Mouse (Mus musculus) limb, embryonic 15.5 days (tissue): ENCODE measurements around the gene Tbxas1. TPM values are rescaled to one million over a fixed set of nuclear protein-coding genes. Genes with fewer than 3 reads are reported as not detected.

Source experiments
- ATAC-seq: fragments of 200-750 bp; cut with Nextera tagmentation; 2 replicates; pipeline ENCODE4 v1.8.0; 2017; ENCODE audit warnings: low read depth, moderate TSS enrichment; ENCODE audit not compliant: insufficient number of reproducible peaks, low FRiP score, low TSS enrichment
- H3K27ac ChIP-seq: fragments of 300-500 bp; sonication (generic); 2 replicates; pipeline ENCODE4 v1.5.1; 2015; ENCODE audit warnings: moderate library complexity, mild to moderate bottlenecking, inconsistent platforms
- H3K27me3 ChIP-seq: fragments of 300-500 bp; sonication (generic); 2 replicates; pipeline ENCODE4 v1.6.1; 2015; ENCODE audit warnings: inconsistent platforms
- H3K36me3 ChIP-seq: fragments of 300-500 bp; sonication (generic); 2 replicates; pipeline ENCODE4 v1.6.1; 2015; ENCODE audit warnings: inconsistent platforms
- H3K4me1 ChIP-seq: fragments of 300-500 bp; sonication (generic); 2 replicates; pipeline ENCODE4 v1.6.1; 2015; ENCODE audit warnings: inconsistent platforms
- H3K4me2 ChIP-seq: fragments of 300-500 bp; sonication (generic); 2 replicates; pipeline ENCODE4 v1.6.1; 2015; ENCODE audit warnings: mild to moderate bottlenecking, inconsistent platforms
- H3K4me3 ChIP-seq: fragments of 300-500 bp; sonication (generic); 2 replicates; pipeline ENCODE4 v1.5.1; 2015; ENCODE audit warnings: mild to moderate bottlenecking, inconsistent platforms
- H3K9ac ChIP-seq: fragments of 300-500 bp; sonication (generic); 2 replicates; pipeline ENCODE4 v1.6.1; 2015; ENCODE audit warnings: inconsistent platforms
- H3K9me3 ChIP-seq: fragments of 300-500 bp; sonication (generic); 2 replicates; pipeline ENCODE4 v1.6.1; 2016; ENCODE audit warnings: inconsistent platforms
- WGBS: fragments of 180-500 bp; shearing (Covaris S2); methylation state at CpG from one replicate; pipeline ENCODE4 v1.1.7; 2015; 5-methylcytosine and 5-hydroxymethylcytosine counted together
- polyA plus RNA-seq: library from polyadenylated mRNA; unstranded; fragments of >200 nt; fragmentation: Nextera tagmentation; extraction: Ambion mirVana; gene quantifications from 2 replicates; pipeline ENCODE4 v1.2.1, GENCODE M21; 2015

The Tbxas1 gene
- polyA plus RNA-seq, 1 experiment from 2014 or later, result 3.2 TPM

DNA sequence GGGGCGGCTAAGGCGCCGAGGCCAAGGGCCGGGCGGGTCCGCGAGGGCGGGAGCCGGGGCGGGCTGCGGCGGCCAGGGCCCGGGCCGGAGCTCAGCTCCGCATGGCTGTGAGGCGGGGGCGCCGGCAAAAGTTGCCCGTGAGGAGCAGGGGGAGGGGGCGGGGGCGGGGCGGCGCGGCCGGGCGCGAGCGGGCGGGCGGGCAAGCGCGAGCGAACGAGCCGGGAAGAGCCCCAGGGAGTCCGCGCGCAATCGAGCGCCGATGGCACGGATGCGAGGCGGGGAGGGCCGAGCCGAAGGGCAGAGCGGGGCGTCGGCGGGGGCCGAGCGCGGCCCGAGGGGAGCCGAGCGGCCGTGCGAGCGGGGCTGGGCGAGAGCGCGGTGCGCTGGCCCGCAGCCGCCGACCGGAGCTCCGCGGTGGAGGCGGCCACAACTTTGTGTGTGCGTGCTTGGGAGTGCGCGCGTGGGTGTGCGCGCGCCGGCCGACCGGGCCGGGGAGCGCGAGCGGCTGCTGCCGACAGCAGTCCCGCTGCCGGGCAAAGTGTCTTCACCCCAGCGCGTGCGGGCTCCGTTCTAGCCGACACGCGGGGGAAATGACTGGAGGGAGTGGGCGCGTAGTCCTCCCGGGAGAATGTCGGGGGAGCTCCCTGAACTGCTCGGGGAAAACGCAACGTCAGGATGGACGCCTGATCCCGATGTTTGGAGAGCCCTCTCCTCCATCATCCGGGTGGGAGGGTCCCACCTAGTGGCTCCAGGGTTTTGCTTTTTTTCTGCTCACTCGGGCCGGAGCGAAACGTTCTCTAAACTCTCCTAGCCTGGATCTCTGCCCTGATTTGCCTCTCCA is 1.1 kb downstream of the Tbxas1 start, which contains the start of gene Hipk2:
Gene Hipk2, minus strand, starts transcription at position 95 of the 841 bp plus-strand sequence.
- under 1% methylated on average over 87 of the region's 108 CpGs for WGBS
- Histone ChIP-seq H3K36me3 (no peaks in the 10 kb centered on the region), H3K27me3 (no peaks in the 10 kb centered on the region), H3K4me1 (peaks cover 12% of the 10 kb centered on the region), H3K9me3 (no peaks in the 10 kb centered on the region), H3K4me3 (peak within 1 kb of the TSS; percentile 98), H3K27ac (peak within 1 kb of the TSS; percentile 95), H3K9ac (peak within 1 kb of the TSS; percentile 96), H3K4me2 (peak within 1 kb of the TSS; percentile 72)
- peak; percentile 90 for ATAC-seq

DNA sequence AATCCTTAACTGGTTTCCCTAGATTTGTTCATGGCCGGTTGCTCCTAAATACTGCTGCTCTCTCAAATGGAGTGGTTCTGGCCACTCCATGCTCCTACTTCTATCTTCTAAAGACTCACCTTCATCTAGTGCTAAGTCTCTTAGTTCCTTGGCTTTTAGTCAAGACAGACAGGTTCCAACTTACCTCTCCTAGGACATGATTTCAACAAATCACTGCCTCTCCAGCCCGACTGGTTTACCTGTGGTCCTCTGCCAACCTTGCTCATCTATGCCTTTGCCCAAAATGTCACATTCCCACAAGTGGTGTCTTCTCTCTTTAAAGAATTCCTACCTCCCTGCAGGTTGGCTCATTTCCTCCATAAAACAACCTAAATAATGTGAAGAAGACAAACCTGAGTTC is 2.5 kb downstream of the Tbxas1 start:
- H3K36me3 ChIP-seq, result no peaks in the 10 kb centered on the region
- H3K4me3 ChIP-seq, result no peak overlapping the region
- no peak overlapping the region for H3K4me2 ChIP-seq
- no peak for ATAC-seq
- no peak overlapping the region for H3K9ac ChIP-seq
- H3K9me3 ChIP-seq, result no peaks in the 10 kb centered on the region
- 77% methylated on average over 2 of the region's 2 CpGs for WGBS
- H3K27ac ChIP-seq, result no peak overlapping the region
- peaks cover 16% of the 10 kb centered on the region for H3K4me1 ChIP-seq
- no peaks in the 10 kb centered on the region for H3K27me3 ChIP-seq

DNA sequence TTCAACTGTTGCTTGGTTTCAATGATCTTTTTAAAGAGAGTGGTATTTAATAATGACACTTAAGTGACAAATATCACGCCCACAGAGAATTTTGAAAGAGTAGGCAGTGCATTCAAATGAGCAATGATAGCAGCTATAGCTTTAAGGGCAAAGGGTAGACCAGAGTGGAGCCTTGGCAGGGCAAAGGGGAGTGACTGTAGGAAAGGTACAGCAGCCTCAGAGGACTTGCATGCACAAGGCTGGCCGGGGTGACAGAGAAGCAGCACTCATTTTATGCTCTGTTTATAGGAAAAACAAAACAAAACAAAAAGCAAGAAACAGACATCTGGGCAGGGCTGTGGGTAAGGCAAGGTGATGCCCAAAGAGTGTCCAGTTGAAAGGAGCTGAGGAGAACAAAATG is 6.3 kb downstream of the Tbxas1 start:
- 58% methylated on average over 2 of the region's 2 CpGs for WGBS
- H3K27ac ChIP-seq, result no peak overlapping the region
- ATAC-seq, result no peak

DNA sequence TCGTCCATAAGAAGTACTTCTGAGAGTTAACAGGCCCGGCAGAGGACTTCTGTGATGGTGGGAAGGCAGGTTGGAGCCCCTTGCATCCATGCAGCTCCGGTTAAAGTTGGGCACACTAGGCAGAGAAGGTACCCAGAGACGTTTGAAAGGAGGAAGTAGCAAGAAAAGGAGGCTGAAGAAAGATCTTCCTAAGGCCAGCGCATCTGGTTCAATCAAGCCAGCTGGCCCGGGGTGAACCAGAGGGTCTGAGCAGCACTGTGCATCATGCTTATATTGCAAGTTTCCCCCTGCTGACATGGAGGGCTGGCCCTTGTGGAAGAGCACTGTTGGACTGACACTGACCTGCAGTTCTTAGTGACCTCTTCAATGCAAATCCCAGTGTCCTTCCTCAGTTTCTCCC is 6.8 kb downstream of the Tbxas1 start:
- Histone ChIP-seq H3K4me3 (no peak overlapping the region), H3K4me2 (no peak overlapping the region), H3K9me3 (no peaks in the 10 kb centered on the region), H3K27ac (no peak overlapping the region), H3K27me3 (no peaks in the 10 kb centered on the region), H3K9ac (no peak overlapping the region), H3K36me3 (no peaks in the 10 kb centered on the region), H3K4me1 (peaks cover 22% of the 10 kb centered on the region)
- ATAC-seq, result no peak
- 59% methylated on average over 6 of the region's 6 CpGs for WGBS

More for the DNA sequence above, 6.3 kb downstream of the Tbxas1 start:
- Histone ChIP-seq H3K4me2 (no peak overlapping the region), H3K9me3 (no peaks in the 10 kb centered on the region), H3K4me3 (no peak overlapping the region), H3K36me3 (no peaks in the 10 kb centered on the region), H3K9ac (no peak overlapping the region), H3K27me3 (no peaks in the 10 kb centered on the region), H3K4me1 (peaks cover 22% of the 10 kb centered on the region)

DNA sequence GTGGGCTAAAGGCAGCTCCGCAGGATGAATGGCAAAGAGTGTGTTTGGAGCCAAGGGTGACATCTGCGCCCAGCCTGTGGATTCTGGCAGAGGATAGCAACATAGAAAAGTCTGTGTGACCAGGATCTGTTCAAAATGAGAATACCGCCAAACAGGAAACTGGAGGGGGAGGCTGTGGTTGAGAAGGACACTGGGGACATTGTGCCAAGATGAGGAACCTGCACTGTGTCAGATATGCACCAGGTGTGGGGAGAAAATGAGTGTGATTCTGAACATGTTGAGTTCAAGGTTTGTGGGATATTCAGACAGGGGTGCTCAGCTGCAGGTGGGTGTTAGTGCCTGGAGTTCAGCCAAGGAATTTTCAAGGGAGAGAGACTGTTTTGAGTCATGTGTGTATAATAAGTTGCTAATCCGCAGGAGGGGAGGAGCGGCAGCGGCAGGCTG is 7.5 kb downstream of the Tbxas1 start:
- H3K27ac ChIP-seq, result no peak overlapping the region
- no peak for ATAC-seq

DNA sequence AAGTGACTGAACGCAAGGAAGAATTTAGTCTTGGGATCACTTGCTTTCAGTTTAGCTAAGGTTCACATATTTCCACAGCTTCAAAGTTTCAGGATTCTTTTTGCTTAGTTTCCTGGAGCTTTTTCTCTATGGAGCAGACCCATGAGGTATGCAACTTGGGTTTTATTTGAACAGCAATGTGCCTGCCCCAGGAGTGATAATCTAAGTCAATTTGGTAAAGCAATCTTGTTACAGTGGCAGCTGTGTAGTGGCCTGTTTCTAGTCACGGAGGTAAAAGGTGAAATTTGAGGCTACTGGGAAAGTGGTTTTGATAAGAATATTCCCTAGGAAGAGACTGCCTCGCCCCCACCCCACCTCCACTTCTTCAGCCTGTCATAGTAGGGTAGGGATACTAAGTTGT is 9.3 kb downstream of the Tbxas1 start:
- ATAC-seq, result no peak

More for the DNA sequence above, 7.5 kb downstream of the Tbxas1 start:
- no peaks in the 10 kb centered on the region for H3K36me3 ChIP-seq
- no peaks in the 10 kb centered on the region for H3K27me3 ChIP-seq
- H3K9me3 ChIP-seq, result no peaks in the 10 kb centered on the region
- H3K4me1 ChIP-seq, result peaks cover 17% of the 10 kb centered on the region
- WGBS, result 27% methylated on average over 6 of the region's 6 CpGs
- no peak overlapping the region for H3K4me3 ChIP-seq
- no peak overlapping the region for H3K9ac ChIP-seq
- H3K4me2 ChIP-seq, result no peak overlapping the region

DNA sequence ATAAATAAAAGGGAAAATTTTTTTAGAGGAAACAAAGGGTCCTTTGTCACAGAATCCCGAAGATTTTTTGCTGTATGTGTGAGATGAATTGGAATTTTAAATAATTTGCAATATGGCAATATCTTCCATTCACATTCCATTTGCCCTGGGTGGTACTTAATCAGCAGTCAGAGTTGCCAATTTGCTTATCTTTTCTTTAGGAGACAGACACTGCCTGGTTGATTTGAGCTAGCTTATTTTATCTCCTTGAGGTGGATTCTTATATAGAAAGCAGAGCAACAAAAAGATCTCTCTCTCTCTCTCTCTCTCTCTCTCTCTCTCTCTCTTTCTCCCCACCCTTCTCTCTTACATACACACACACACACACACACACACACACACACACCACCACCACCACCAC is 9.9 kb downstream of the Tbxas1 start:
- WGBS, result 76% methylated on average over 1 of the region's 1 CpGs
- Histone ChIP-seq H3K27me3 (no peaks in the 10 kb centered on the region), H3K4me1 (peaks cover 17% of the 10 kb centered on the region), H3K36me3 (no peaks in the 10 kb centered on the region), H3K4me2 (no peak overlapping the region), H3K9ac (no peak overlapping the region), H3K4me3 (no peak overlapping the region), H3K27ac (no peak overlapping the region), H3K9me3 (no peaks in the 10 kb centered on the region)
- ATAC-seq, result no peak

More for the DNA sequence above, 9.3 kb downstream of the Tbxas1 start:
- WGBS, result 68% methylated on average over 3 of the region's 3 CpGs
- Histone ChIP-seq H3K27me3 (no peaks in the 10 kb centered on the region), H3K36me3 (no peaks in the 10 kb centered on the region), H3K4me1 (peaks cover 17% of the 10 kb centered on the region), H3K27ac (no peak overlapping the region), H3K9me3 (no peaks in the 10 kb centered on the region), H3K9ac (no peak overlapping the region), H3K4me3 (no peak overlapping the region), H3K4me2 (no peak overlapping the region)

DNA sequence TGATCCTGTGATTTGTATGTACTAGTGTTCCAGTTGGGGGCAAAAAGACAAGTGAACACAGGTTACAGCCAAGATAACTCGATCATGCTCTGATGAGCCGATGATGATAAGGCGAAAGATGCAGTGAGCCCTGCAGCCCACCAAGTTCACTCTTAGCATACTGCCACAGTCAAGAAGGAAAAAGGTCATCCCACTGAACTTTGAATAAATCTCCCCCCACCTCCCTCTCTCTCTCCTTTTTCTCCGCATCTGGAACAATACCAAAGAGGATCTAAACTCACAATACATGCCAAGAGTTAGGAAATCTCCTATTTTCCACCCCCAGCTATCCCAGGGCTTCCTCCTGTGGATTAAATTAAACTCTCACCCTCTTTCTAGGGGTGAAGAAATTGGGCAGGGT is 12.2 kb downstream of the Tbxas1 start:
- Histone ChIP-seq H3K27ac (no peak overlapping the region), H3K9me3 (no peaks in the 10 kb centered on the region), H3K4me1 (peaks cover 15% of the 10 kb centered on the region), H3K36me3 (no peaks in the 10 kb centered on the region), H3K9ac (no peak overlapping the region), H3K4me2 (no peak overlapping the region), H3K4me3 (no peak overlapping the region), H3K27me3 (no peaks in the 10 kb centered on the region)
- ATAC-seq, result no peak
- 87% methylated on average over 4 of the region's 4 CpGs for WGBS

DNA sequence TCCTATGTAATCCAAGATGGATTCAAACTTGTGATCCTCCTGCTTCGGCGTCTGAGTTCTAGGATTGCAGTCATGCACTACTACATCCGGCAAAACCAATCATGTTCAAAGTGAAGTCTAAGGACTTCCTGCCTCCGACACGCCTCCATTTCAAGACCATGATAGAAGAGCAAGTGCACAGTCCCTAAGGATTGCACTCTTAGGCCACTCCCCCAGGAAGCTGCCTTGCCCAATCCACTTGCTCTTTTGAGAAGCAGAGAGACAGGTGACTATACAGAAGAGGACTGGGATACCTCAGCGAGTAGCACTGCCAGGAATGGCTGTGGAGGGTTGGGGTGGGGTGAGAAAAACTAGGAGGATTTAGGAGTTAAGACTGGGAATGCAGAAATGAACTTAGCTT is 14.0 kb downstream of the Tbxas1 start:
- no peak overlapping the region for H3K4me2 ChIP-seq
- no peak overlapping the region for H3K9ac ChIP-seq
- 77% methylated on average over 6 of the region's 6 CpGs for WGBS
- no peaks in the 10 kb centered on the region for H3K9me3 ChIP-seq
- H3K4me1 ChIP-seq, result no peaks in the 10 kb centered on the region
- H3K36me3 ChIP-seq, result no peaks in the 10 kb centered on the region
- no peak overlapping the region for H3K4me3 ChIP-seq
- H3K27me3 ChIP-seq, result no peaks in the 10 kb centered on the region
- no peak for ATAC-seq
- H3K27ac ChIP-seq, result no peak overlapping the region

DNA sequence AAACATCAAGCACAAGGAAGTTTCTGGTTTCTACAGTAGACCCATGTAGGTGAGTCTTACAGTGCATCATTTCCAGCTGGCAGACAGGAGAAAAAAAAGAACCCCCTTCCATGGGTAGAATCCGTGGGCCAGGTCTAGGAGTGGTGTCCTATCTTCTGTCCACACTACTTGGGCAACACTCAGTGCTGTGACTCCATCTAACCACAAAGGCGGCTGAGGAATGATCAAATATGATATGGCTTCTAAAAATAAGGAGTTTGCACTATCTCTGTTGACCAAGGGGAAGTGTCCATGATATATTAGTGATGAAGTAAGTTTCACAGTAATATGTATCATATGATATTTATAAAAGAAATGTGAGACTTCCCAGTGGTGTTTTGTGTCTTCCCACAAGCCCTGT is 16.8 kb downstream of the Tbxas1 start:
- Histone ChIP-seq H3K4me3 (no peak overlapping the region), H3K4me1 (no peaks in the 10 kb centered on the region), H3K9me3 (no peaks in the 10 kb centered on the region), H3K4me2 (no peak overlapping the region), H3K9ac (no peak overlapping the region), H3K27ac (no peak overlapping the region), H3K36me3 (no peaks in the 10 kb centered on the region), H3K27me3 (no peaks in the 10 kb centered on the region)
- no peak for ATAC-seq
- WGBS, result 76% methylated on average over 2 of the region's 2 CpGs

DNA sequence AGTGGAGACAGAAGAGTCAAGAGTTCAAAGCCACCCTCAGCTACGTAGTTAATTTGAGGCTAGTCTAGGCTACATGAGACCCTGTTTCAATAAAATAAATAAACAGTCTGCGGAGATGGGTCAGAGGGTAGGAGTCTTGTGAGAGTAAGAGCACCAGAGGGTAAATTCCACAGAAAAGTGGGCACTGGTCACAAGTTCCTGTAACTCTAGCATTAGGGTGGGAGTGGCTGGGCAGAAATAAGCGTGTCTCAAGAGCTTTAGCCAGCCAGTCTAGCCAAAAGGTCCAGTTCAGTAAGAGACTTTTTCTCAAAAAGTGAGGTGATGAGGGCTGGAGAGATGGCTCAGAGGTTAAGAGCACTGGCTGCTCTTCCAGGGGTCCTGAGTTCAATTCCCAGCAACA is 18.4 kb downstream of the Tbxas1 start:
- 67% methylated on average over 3 of the region's 3 CpGs for WGBS
- H3K27me3 ChIP-seq, result no peaks in the 10 kb centered on the region
- no peak overlapping the region for H3K4me3 ChIP-seq
- no peak overlapping the region for H3K9ac ChIP-seq
- H3K4me2 ChIP-seq, result no peak overlapping the region
- no peaks in the 10 kb centered on the region for H3K4me1 ChIP-seq
- H3K27ac ChIP-seq, result no peak overlapping the region
- ATAC-seq, result no peak
- H3K9me3 ChIP-seq, result no peaks in the 10 kb centered on the region
- H3K36me3 ChIP-seq, result no peaks in the 10 kb centered on the region

DNA sequence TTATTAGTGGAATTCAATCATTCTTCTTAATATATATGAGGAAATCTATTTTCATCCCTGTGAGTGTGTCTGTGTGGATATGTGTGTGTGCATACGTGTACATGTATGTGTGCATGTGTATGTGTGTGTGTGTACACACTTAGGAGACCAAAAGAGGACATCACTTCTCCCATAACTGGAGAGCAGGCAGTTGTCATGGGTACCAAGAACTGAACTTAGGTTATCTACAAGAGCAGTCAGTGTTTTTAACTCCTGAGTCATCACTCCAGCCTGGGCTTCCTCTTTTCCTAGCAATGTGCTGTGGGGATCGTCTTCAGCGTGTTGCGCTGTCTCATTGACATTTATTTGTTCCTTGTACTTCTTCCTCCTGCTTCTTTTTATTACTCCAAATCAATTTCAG is 24.9 kb downstream of the Tbxas1 start:
- Histone ChIP-seq H3K27me3 (no peaks in the 10 kb centered on the region), H3K4me3 (no peak overlapping the region), H3K27ac (no peak overlapping the region), H3K9ac (no peak overlapping the region), H3K9me3 (no peaks in the 10 kb centered on the region), H3K4me2 (no peak overlapping the region), H3K36me3 (no peaks in the 10 kb centered on the region), H3K4me1 (no peaks in the 10 kb centered on the region)
- no peak for ATAC-seq
- WGBS, result 89% methylated on average over 4 of the region's 4 CpGs
